Mouse (Mus musculus) erythroblast, embryonic 14.5 days (primary cell): ENCODE results near the gene Hmgb1.

Source experiments
- GATA1 ChIP-seq: IDR thresholded peaks from 2 replicates; pipeline ENCODE4 v1.6.1; 2012; ENCODE audit warnings: low read length, inconsistent platforms, mixed read lengths
- TAL1 ChIP-seq: IDR thresholded peaks from 3 replicates; pipeline ENCODE4 v1.6.1; 2012; ENCODE audit warnings: low read length, inconsistent platforms, mixed read lengths

DNA sequence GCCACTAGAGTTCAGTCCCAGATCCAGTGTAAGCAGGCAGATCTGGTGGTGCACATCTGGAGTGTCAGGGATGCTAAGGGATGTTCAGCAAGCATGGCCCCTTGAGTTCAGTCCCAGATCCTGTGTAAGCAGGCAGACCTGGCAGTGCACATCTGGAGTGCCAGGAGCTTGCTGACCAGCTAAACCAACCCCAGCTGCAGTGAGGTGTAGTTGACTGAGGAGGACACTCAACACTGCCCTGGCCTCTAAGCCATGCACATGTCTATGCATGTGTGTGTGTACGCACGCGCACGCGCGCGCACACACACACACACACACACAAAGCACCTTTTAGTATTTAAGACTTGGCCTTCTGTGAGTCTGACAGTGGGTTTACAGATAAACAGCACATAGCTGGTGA is 31.3 kb upstream of the Hmgb1 start:
- TF ChIP-seq GATA1: no peak
- no peak for TF ChIP-seq TAL1
